Mouse (Mus musculus) ES-Bruce4 (cell line): ENCODE measurements around the gene Snrpd2. TPM values are rescaled to one million over a fixed set of nuclear protein-coding genes. Genes with fewer than 3 reads are reported as not detected.
A peak's percentile ranks its signal among the peaks of the same experiment; 100 is the strongest.

Experiments
- H3K27ac ChIP-seq: 2 replicates; pipeline ENCODE4 v1.5.1; 2012; ENCODE audit warnings: low read length, inconsistent platforms; ENCODE audit not compliant: insufficient read depth
- H3K27me3 ChIP-seq: 2 replicates; pipeline ENCODE4 v1.6.1; 2012; ENCODE audit warnings: mild to moderate bottlenecking, low read length, inconsistent platforms; ENCODE audit not compliant: control insufficient read depth, poor library complexity, insufficient read depth, severe bottlenecking
- H3K36me3 ChIP-seq: 2 replicates; pipeline ENCODE4 v1.6.1; 2012; ENCODE audit warnings: inconsistent platforms, mild to moderate bottlenecking, low read length, moderate library complexity; ENCODE audit not compliant: control insufficient read depth, poor library complexity, insufficient read depth, severe bottlenecking
- H3K4me1 ChIP-seq: one replicate; pipeline ENCODE4 v1.8.1; 2011; ENCODE audit warnings: low read length; ENCODE audit not compliant: control insufficient read depth, insufficient read depth
- H3K4me3 ChIP-seq: 2 replicates; pipeline ENCODE4 v1.5.1; 2011; ENCODE audit warnings: low read depth, mild to moderate bottlenecking, low read length
- H3K9ac ChIP-seq: 2 replicates; pipeline ENCODE4 v1.6.1; 2012; ENCODE audit warnings: low read depth, mild to moderate bottlenecking, inconsistent platforms; ENCODE audit not compliant: poor library complexity, severe bottlenecking
- H3K9me3 ChIP-seq: replicated peaks from 2 replicates; pipeline ENCODE4 v1.6.1; 2012; ENCODE audit warnings: mild to moderate bottlenecking, low read length, inconsistent platforms; ENCODE audit not compliant: control insufficient read depth, poor library complexity, insufficient read depth, severe bottlenecking
- CTCF ChIP-seq: IDR thresholded peaks from one replicate; pipeline ENCODE4 v1.8.1; 2011; ENCODE audit warnings: low read depth, low read length
- EP300 ChIP-seq: IDR thresholded peaks from 2 replicates; pipeline ENCODE4 v1.6.1; 2011; ENCODE audit warnings: low read depth, low read length; ENCODE audit not compliant: insufficient read depth
- POLR2A ChIP-seq: IDR thresholded peaks from one replicate; pipeline ENCODE4 v1.8.1; 2011; ENCODE audit warnings: low read length; ENCODE audit not compliant: insufficient read depth
- polyA plus RNA-seq: library from polyadenylated mRNA; stranded (reverse); fragments of >200 nt; gene quantifications from 2 replicates; pipeline ENCODE4 v1.2.4, GENCODE M21; 2011; ENCODE audit warnings: low read depth; ENCODE audit not compliant: missing spikeins, insufficient read depth, insufficient read length

The Snrpd2 gene
- polyA plus RNA-seq, 1 experiment = 94.6 TPM

DNA sequence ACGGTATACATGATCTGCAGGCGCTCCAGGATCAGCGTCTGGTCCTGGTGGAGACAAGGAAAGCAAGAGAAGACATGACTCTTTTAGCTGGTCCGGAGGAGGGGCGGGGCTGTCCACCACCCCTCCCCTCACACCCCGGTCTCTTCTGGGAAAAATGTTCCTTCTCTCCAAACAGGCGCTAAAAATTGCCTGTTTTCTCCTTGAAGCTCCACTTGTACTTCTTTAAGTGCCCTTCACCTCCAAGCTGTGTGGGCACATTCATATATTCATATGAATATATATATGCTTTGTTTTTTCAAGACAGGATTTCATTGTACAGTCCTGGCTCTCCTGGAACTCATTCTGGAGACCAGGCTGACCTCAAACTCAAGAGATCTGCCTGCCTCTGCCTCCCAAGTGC lies 13.4 kb downstream of the Snrpd2 start:
- TF ChIP-seq EP300 = no peak
- no peak for TF ChIP-seq CTCF
- no peak for TF ChIP-seq POLR2A
- H3K4me1 ChIP-seq = peaks cover 2% of the 10 kb centered on the region
- H3K9me3 ChIP-seq = no peaks in the 10 kb centered on the region
- H3K4me3 ChIP-seq = no peak overlapping the region
- no peaks in the 10 kb centered on the region for H3K27me3 ChIP-seq
- no peaks in the 10 kb centered on the region for H3K36me3 ChIP-seq
- no peak overlapping the region for H3K9ac ChIP-seq
- no peak overlapping the region for H3K27ac ChIP-seq

GRCm38 (mm10) chr7:19163752-19164151 lies 14.2 kb downstream of the Snrpd2 start:
- TF ChIP-seq EP300 = no peak
- no peak for TF ChIP-seq CTCF
- no peak for TF ChIP-seq POLR2A
- Histone ChIP-seq H3K36me3 (no peaks in the 10 kb centered on the region), H3K4me3 (peak overlapping the region; percentile 22), H3K27ac (no peak overlapping the region), H3K9me3 (no peaks in the 10 kb centered on the region), H3K9ac (no peak overlapping the region), H3K27me3 (no peaks in the 10 kb centered on the region), H3K4me1 (peaks cover 2% of the 10 kb centered on the region)

GRCm38 (mm10) chr7:19164189-19164588 lies 14.7 kb downstream of the Snrpd2 start:
- Histone ChIP-seq H3K9me3 (no peaks in the 10 kb centered on the region), H3K36me3 (no peaks in the 10 kb centered on the region), H3K9ac (no peak overlapping the region), H3K4me1 (peaks cover 2% of the 10 kb centered on the region), H3K27ac (no peak overlapping the region), H3K27me3 (no peaks in the 10 kb centered on the region), H3K4me3 (peak overlapping the region; percentile 40)
- no peak for TF ChIP-seq CTCF
- no peak for TF ChIP-seq POLR2A
- no peak for TF ChIP-seq EP300

DNA sequence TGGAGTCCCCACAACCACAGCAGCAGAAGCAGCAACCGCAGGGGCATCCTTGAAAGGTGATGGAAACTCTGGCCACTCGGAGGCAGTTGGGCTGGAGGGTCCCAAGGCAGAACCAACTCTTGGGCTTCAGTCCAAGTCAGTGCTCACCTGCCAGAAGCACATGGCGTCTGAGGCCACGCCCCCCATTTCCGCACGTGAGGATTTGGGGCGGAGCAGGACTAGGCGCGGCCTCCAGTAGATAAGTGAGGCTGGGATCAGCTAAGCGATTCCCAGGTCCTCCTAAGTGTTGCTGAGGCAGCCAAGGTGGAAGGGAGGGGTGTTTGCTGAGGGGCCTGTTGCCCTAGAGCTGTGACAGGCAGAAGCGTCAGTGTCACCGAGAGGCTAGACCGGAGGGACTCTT lies 15.5 kb downstream of the Snrpd2 start:
- H3K27ac ChIP-seq = no peak overlapping the region
- H3K9ac ChIP-seq = no peak overlapping the region
- H3K27me3 ChIP-seq = no peaks in the 10 kb centered on the region
- H3K4me3 ChIP-seq = peak overlapping the region; percentile 40
- no peaks in the 10 kb centered on the region for H3K9me3 ChIP-seq
- peaks cover 2% of the 10 kb centered on the region for H3K4me1 ChIP-seq
- no peak for TF ChIP-seq EP300
- TF ChIP-seq CTCF = no peak
- no peak for TF ChIP-seq POLR2A
- H3K36me3 ChIP-seq = no peaks in the 10 kb centered on the region

- Histone ChIP-seq H3K4me3 (peak within 1 kb of the TSS; percentile 40), H3K9ac (no peak within 1 kb of the TSS), H3K4me1 (peaks cover 2% of the 10 kb centered on the region), H3K27me3 (no peaks in the 10 kb centered on the region), H3K9me3 (no peaks in the 10 kb centered on the region), H3K27ac (no peak within 1 kb of the TSS), H3K36me3 (no peaks in the 10 kb centered on the region)
- TF ChIP-seq CTCF (no peak), POLR2A (no peak), EP300 (no peak)
These were observed 16.3 kb downstream of the Snrpd2 start, which contains the start of gene Gipr for GRCm38 (mm10) chr7:19165656-19166423. Gene Gipr, minus strand, starts transcription at chr7:19166127.

- TF ChIP-seq EP300 (no peak), POLR2A (no peak), CTCF (peak; percentile 50)
- Histone ChIP-seq H3K27me3 (no peaks in the 10 kb centered on the region), H3K36me3 (no peaks in the 10 kb centered on the region), H3K27ac (no peak overlapping the region), H3K4me1 (peaks cover 2% of the 10 kb centered on the region), H3K9me3 (no peaks in the 10 kb centered on the region), H3K4me3 (no peak overlapping the region), H3K9ac (no peak overlapping the region)
These were observed 17.5 kb downstream of the Snrpd2 start for GRCm38 (mm10) chr7:19166990-19167389.
